Mouse (Mus musculus) cerebellum, adult 11-12 months (tissue): ENCODE results near the gene Myo15.
"Not testable (repeated sequence)": the region's sequence is repeated elsewhere in the genome, so short reads cannot be mapped to it uniquely, and the experiment has no call there.

Source experiments
- DNase-seq: peaks from one replicate; pipeline ENCODE4 v3.0.0; 2022

Gene Myo15

GRCm38 (mm10) chr11:60469039-60469438 is at the start of gene Myo15:
TSS of gene Myo15 (plus strand) at chr11:60469339.
- no peak for DNase-seq

- no peak for DNase-seq
These were observed 47.0 kb upstream of the Myo15 start for GRCm38 (mm10) chr11:60422046-60422668.

GRCm38 (mm10) chr11:60423006-60423405 is 46.1 kb upstream of the Myo15 start:
- DNase-seq, result no peak

GRCm38 (mm10) chr11:60426417-60426816 is 42.7 kb upstream of the Myo15 start:
- no peak for DNase-seq

GRCm38 (mm10) chr11:60427628-60428027 is 41.5 kb upstream of the Myo15 start:
- DNase-seq, result no peak

- no peak for DNase-seq
These were observed 35.6 kb upstream of the Myo15 start for GRCm38 (mm10) chr11:60433501-60433900.

GRCm38 (mm10) chr11:60435133-60435532 is 34.0 kb upstream of the Myo15 start:
- no peak for DNase-seq

- no peak for DNase-seq
These were observed 32.5 kb upstream of the Myo15 start for GRCm38 (mm10) chr11:60436618-60437017.

- not testable (repeated sequence) for DNase-seq
These were observed 29.5 kb upstream of the Myo15 start for GRCm38 (mm10) chr11:60439621-60440020.

- no peak for DNase-seq
These were observed 29.0 kb upstream of the Myo15 start for GRCm38 (mm10) chr11:60440176-60440575.

GRCm38 (mm10) chr11:60442896-60443295 is 26.2 kb upstream of the Myo15 start:
- DNase-seq, result no peak

GRCm38 (mm10) chr11:60444007-60444406 is 25.1 kb upstream of the Myo15 start:
- DNase-seq, result no peak

- peak; percentile 84 for DNase-seq
These were observed 14.9 kb upstream of the Myo15 start, which contains the start of gene Drg2 for GRCm38 (mm10) chr11:60454080-60454744. TSS of gene Drg2 (plus strand) at chr11:60454591.

- DNase-seq, result no peak
These were observed 14.4 kb upstream of the Myo15 start for GRCm38 (mm10) chr11:60454745-60455087.

- DNase-seq, result no peak
These were observed 11.2 kb upstream of the Myo15 start for GRCm38 (mm10) chr11:60457973-60458372.

- peak; percentile 82 for DNase-seq
These were observed 3.2 kb upstream of the Myo15 start for GRCm38 (mm10) chr11:60465943-60466380.

GRCm38 (mm10) chr11:60470743-60471142 is 1.6 kb downstream of the Myo15 start:
- DNase-seq, result no peak

- no peak for DNase-seq
These were observed 5.4 kb downstream of the Myo15 start for GRCm38 (mm10) chr11:60474534-60474933.

GRCm38 (mm10) chr11:60475668-60476362 is 6.7 kb downstream of the Myo15 start:
- DNase-seq, result no peak

- DNase-seq, result no peak
These were observed 9.0 kb downstream of the Myo15 start for GRCm38 (mm10) chr11:60478121-60478520.

GRCm38 (mm10) chr11:60486267-60486666 is 17.1 kb downstream of the Myo15 start:
- no peak for DNase-seq

GRCm38 (mm10) chr11:60492726-60493125 is 23.6 kb downstream of the Myo15 start:
- peak; percentile 59 for DNase-seq

- DNase-seq, result no peak
These were observed 26.6 kb downstream of the Myo15 start for GRCm38 (mm10) chr11:60495692-60496091.

- DNase-seq, result peak; percentile 65
These were observed 38.1 kb downstream of the Myo15 start for GRCm38 (mm10) chr11:60507281-60507680.
